Mouse (Mus musculus) stomach, postnatal 0 days (tissue): ENCODE results near the gene Dusp11. TPM values are rescaled to one million over a fixed set of nuclear protein-coding genes. Genes with fewer than 3 reads are reported as not detected.
A peak's percentile ranks its signal among the peaks of the same experiment; 100 is the strongest.
"Not testable (repeated sequence)": the region's sequence is repeated elsewhere in the genome, so short reads cannot be mapped to it uniquely, and the experiment has no call there.

Experiments used
- ATAC-seq: fragments of 200-750 bp; cut with Nextera tagmentation; 2 replicates; pipeline ENCODE4 v1.8.0; 2017; ENCODE audit not compliant: low FRiP score, low TSS enrichment
- DNase-seq: peaks from one replicate; pipeline ENCODE4 v3.0.0-alpha.2; 2016; ENCODE audit warnings: low spot score
- H3K27ac ChIP-seq: fragments of 300-500 bp; sonication (generic); replicated peaks from 2 replicates; pipeline ENCODE4 v1.5.1; 2014; ENCODE audit warnings: mild to moderate bottlenecking, control low read depth
- H3K27me3 ChIP-seq: fragments of 300-500 bp; sonication (generic); 2 replicates; pipeline ENCODE4 v1.6.1; 2014; ENCODE audit warnings: low read length; ENCODE audit not compliant: control insufficient read depth, insufficient read depth
- H3K36me3 ChIP-seq: fragments of 300-500 bp; sonication (generic); 2 replicates; pipeline ENCODE4 v1.6.1; 2014; ENCODE audit warnings: low read length, mixed read lengths; ENCODE audit not compliant: control insufficient read depth, insufficient read depth
- H3K4me1 ChIP-seq: fragments of 300-500 bp; sonication (generic); replicated peaks from 2 replicates; pipeline ENCODE4 v1.6.1; 2014; ENCODE audit warnings: antibody characterized with exemption; ENCODE audit not compliant: control insufficient read depth, insufficient read depth
- H3K4me2 ChIP-seq: fragments of 300-500 bp; sonication (generic); replicated peaks from 2 replicates; pipeline ENCODE4 v1.6.1; 2014; ENCODE audit warnings: low read depth, mild to moderate bottlenecking, control low read depth, moderate library complexity
- H3K4me3 ChIP-seq: fragments of 300-500 bp; sonication (generic); 2 replicates; pipeline ENCODE4 v1.5.1; 2014; ENCODE audit warnings: low read depth, low read length, control low read depth
- H3K9ac ChIP-seq: fragments of 300-500 bp; sonication (generic); 2 replicates; pipeline ENCODE4 v1.6.1; 2014; ENCODE audit warnings: mild to moderate bottlenecking, low read length, control low read depth, mixed read lengths
- H3K9me3 ChIP-seq: fragments of 300-500 bp; sonication (generic); 2 replicates; pipeline ENCODE4 v1.6.1; 2016; ENCODE audit warnings: low read length; ENCODE audit not compliant: control insufficient read depth
- CTCF ChIP-seq: IDR thresholded peaks from 2 replicates; pipeline ENCODE4 v1.5.1; 2016; ENCODE audit warnings: antibody characterized with exemption, low read depth, mild to moderate bottlenecking, moderate library complexity
- EP300 ChIP-seq: optimal IDR thresholded peaks from 2 replicates; pipeline ENCODE3; 2016; ENCODE audit warnings: antibody characterized with exemption
- WGBS: fragments of 180-500 bp; shearing (Covaris S2); extraction: QIAGEN DNeasy Blood & Tissue Kit; methylation state at CpG from one replicate; pipeline ENCODE4 v1.1.7; 2014; 5-methylcytosine and 5-hydroxymethylcytosine counted together
- polyA plus RNA-seq: library from polyadenylated mRNA; unstranded; fragments of >200 nt; fragmentation: Nextera tagmentation; extraction: Ambion mirVana; gene quantifications from 2 replicates; pipeline ENCODE4 v1.2.1, GENCODE M21; 2015

The Dusp11 gene
- polyA plus RNA-seq, 1 experiment from 2014 or later: 43.9 TPM

DNA sequence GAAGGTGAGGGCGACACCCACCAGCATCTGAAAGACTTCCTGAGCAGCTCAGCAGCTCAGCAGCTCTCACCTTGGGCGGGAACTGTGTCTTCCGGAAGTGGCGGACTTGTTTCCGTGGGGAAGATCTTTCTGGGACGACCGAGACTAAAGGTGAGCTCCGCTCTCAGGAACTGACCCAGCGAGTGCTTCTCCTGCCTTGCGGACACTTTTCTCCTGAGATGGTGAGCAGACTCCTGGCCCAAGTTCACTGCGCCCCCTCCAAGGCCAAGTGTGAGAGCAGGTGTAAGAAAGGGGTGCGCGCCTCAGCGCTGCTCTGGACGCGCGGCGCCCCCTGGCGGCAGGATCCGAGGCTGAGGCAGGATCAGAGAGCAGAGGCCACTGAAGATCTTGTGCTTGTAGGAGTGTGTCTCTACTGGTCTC is 56.8 kb downstream of the Dusp11 start, which contains the start of gene Nat8f4:
Gene Nat8f4, minus strand, starts transcription at position 243 of the 420 bp plus-strand sequence.
- ATAC-seq: peak; percentile 77
- H3K27ac ChIP-seq, H3K4me1 ChIP-seq, H3K9ac ChIP-seq, H3K9me3 ChIP-seq, H3K27me3 ChIP-seq, H3K36me3 ChIP-seq: not testable (repeated sequence)
- whole genome bisulfite sequencing: 19% methylated on average over 20 of the region's 20 CpGs
- DNase-seq: peak; percentile 61
- Histone ChIP-seq H3K4me3 (peak within 1 kb of the TSS; percentile 22), H3K4me2 (peak within 1 kb of the TSS; percentile 32)
- peak; percentile 86 for TF ChIP-seq CTCF

DNA sequence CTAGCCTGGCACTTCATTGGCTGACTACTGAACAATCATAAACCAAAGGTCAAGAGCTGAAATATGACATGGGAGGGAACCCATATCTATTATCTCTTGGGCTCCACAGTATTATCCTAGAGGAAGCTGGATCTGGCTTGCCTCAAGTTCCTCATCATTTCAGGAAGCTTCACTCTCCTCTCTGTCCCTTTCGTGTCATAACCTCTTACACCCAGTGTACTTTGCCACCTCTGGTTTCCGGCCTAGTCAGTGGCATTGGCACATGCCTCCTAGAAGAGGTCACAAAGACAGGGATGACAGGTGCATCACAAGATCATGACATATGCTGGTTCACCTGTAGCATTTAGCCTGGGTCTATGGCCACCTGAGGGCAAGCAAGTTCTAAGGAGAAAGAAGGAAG is 59.2 kb downstream of the Dusp11 start:
- Histone ChIP-seq H3K4me2 (no peak overlapping the region), H3K4me3 (no peak overlapping the region), H3K9ac (no peak overlapping the region), H3K9me3 (no peaks in the 10 kb centered on the region), H3K4me1 (no peaks in the 10 kb centered on the region), H3K36me3 (no peaks in the 10 kb centered on the region), H3K27me3 (no peaks in the 10 kb centered on the region), H3K27ac (no peak overlapping the region)
- TF ChIP-seq EP300 (no peak), CTCF (no peak)
- 91% methylated on average over 2 of the region's 2 CpGs for WGBS
- DNase-seq: no peak
- no peak for ATAC-seq

DNA sequence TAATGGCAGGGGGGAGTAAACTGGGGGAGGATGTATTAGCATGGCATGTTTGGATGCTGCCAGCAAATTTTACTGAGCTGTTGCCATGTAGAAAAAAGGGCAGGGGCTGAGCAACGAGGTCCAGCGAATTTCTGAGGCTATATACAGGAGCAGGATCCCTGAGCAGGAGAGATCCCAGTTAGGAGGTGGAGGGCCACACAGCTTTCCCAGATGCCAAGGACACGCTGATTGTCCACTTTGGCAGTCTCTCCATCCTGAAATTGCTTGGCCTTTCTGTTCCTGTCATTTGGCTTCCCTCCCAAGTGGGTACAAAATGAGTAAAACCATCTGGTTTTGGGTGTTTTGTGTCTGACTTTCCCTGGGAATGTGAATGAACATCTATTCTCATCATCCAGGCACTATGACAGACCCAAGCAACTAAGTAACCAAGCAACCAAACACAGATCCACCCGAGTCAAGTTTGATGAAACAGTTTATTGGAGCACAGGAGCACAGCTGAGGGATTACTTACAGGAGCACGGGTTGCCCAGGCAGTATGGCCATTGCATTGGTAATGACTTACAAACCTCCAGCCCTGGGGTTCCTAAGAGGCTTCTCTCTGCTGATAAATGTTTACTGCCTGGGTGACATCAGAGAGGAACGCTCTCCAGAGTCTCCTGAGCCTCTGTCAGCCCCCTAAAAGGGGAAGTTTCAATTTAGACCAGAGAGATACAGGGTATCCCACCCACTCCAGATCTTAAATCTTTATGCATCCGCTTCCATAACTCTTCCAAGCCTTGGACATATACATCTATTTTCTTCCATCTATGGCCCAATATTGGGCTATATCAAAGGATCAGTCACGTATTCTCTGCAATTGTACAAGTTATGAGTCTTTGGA is 62.6 kb downstream of the Dusp11 start:
- not testable (repeated sequence) for H3K9ac ChIP-seq, H3K4me3 ChIP-seq, ATAC-seq, H3K27me3 ChIP-seq, H3K4me2 ChIP-seq, H3K4me1 ChIP-seq, H3K36me3 ChIP-seq, H3K27ac ChIP-seq, H3K9me3 ChIP-seq, DNase-seq
- WGBS: 71% methylated on average over 6 of the region's 8 CpGs

DNA sequence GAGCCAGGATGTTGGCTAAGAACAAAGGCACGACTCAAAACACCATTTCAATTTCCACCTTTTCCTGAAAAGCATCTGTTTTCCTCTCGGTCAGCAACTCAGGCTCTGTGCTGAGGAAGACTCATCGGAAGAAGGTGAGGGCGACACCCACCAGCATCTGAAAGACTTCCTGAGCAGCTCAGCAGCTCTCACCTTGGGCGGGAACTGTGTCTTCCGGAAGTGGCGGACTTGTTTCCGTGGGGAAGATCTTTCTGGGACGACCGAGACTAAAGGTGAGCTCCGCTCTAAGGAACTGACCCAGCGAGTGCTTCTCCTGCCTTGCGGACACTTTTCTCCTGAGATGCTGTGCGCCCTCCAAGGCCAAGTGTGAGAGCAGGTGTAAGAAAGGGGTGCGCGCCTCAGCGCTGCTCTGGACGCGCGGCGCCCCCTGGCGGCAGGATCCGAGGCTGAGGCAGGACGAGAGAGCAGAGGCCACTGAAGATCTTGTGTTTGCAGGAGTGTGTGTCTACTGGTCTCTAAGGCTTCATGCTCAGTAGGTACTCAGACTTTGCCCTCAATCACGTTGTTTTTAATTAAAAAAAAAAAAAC is 66.3 kb downstream of the Dusp11 start:
- H3K27ac ChIP-seq, H3K36me3 ChIP-seq, DNase-seq, H3K4me3 ChIP-seq, H3K9ac ChIP-seq, H3K9me3 ChIP-seq, H3K4me2 ChIP-seq, H3K4me1 ChIP-seq, H3K27me3 ChIP-seq: not testable (repeated sequence)
- peak; percentile 69 for TF ChIP-seq CTCF
- ATAC-seq: 0 out of 2 replicates have a peak, but pooled peaks have one; percentile 51
- 76% methylated on average over 25 of the region's 25 CpGs for WGBS

Other genes with a start within 250 kb of the Dusp11 start
- not detected in 2 replicates for gene Nat8f7, start 248.5 kb downstream of the Dusp11 start, polyA plus RNA-seq
- gene Nat8f3, start 195.9 kb downstream of the Dusp11 start, polyA plus RNA-seq: 0.11 TPM in 1 of 2 replicates, not detected in the other
- gene Nat8f6, start 140.7 kb downstream of the Dusp11 start, polyA plus RNA-seq: not detected in 2 replicates
- gene Nat8f5, start 140.7 kb downstream of the Dusp11 start, polyA plus RNA-seq: 0.25 and 0.30 TPM in 2 replicates
- 0.25 TPM in 1 of 2 replicates, not detected in the other for gene Nat8, start 129.6 kb downstream of the Dusp11 start, polyA plus RNA-seq
- gene Nat8f2, start 92.5 kb downstream of the Dusp11 start, polyA plus RNA-seq: not detected in 2 replicates
- gene Nat8f4, start 56.8 kb downstream of the Dusp11 start, polyA plus RNA-seq: 1.7 and 2.6 TPM in 2 replicates
- 25.9 and 28.8 TPM in 2 replicates for gene Tprkb, start 49.8 kb downstream of the Dusp11 start, polyA plus RNA-seq
- 5.7 and 6.2 TPM in 2 replicates for gene Nat8f1, start 46.0 kb downstream of the Dusp11 start, polyA plus RNA-seq
- not detected in 2 replicates for gene Figla, start 54.5 kb upstream of the Dusp11 start, polyA plus RNA-seq
- gene Add2, start 67.0 kb upstream of the Dusp11 start, polyA plus RNA-seq: 1.6 and 2.1 TPM in 2 replicates
- 8.7 and 9.1 TPM in 2 replicates for gene Tgfa, start 233.6 kb upstream of the Dusp11 start, polyA plus RNA-seq